Mouse (Mus musculus) G1E-ER4 (cell line): ENCODE results near the gene Ap1s1. TPM values are rescaled to one million over a fixed set of nuclear protein-coding genes. Genes with fewer than 3 reads are reported as not detected.

ENCODE experiments used
- GATA1 ChIP-seq: IDR thresholded peaks from one replicate; pipeline ENCODE4 v1.8.0; 2012; ENCODE audit warnings: low read length, inconsistent platforms
- polyA plus RNA-seq: library from polyadenylated mRNA; stranded (reverse); fragments of >175 nt; gene quantifications from 2 replicates; pipeline ENCODE4 v1.2.3, GENCODE M21; 2012

Ap1s1 gene
- 206 and 279 TPM in 2 replicates for polyA plus RNA-seq

- no peak for TF ChIP-seq GATA1
These were observed at the start of gene Ap1s1 for GRCm38 (mm10) chr5:137045402-137046323. Gene Ap1s1 (minus strand): TSS chr5:137046135.

- TF ChIP-seq GATA1 = no peak
These were observed 49.2 kb upstream of the Ap1s1 start for GRCm38 (mm10) chr5:137095135-137095534.

- TF ChIP-seq GATA1 = no peak
These were observed 47.8 kb upstream of the Ap1s1 start for GRCm38 (mm10) chr5:137093720-137094119.

DNA sequence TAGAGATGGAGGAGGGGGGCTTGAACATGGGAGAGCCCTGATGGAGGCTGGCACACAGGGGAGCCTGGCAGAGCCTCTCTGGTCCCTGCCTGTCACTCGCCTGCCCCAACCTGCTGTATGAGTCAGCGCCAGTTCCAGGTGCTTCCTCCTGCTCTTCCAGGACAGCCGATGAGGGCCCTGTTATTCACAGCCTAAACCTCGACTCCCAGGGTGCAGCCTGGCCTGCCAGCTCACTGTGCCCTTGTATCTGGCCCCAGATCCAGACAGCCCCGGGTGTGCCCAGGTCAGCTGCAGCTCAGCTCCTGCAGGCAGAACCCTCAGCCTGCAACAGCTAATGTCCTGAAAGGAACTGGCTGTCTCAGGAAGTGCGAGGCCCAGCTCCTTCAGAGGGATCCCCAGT, 45.6 kb upstream of the Ap1s1 start:
- no peak for TF ChIP-seq GATA1

- no peak for TF ChIP-seq GATA1
These were observed 44.9 kb upstream of the Ap1s1 start for GRCm38 (mm10) chr5:137090870-137091269.

DNA sequence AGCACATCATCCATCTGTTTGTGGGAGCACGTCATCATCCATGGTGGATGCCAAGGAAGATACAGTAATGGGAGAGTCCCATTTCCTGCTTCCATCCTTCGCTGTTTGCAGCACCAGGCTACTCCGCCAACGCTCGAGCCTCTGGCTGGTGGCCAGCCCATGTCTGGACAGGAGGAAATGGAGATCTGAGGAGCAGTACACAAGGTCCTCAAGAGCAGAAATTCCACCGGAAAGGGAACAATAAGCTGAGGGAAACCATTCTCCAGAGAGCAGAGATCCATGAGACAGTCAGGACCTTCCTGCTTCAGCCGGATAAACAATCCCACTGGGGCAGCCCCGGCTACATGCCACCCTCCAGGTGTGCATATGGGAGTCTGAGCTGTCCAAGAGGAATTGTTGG, 41.5 kb upstream of the Ap1s1 start:
- no peak for TF ChIP-seq GATA1

GRCm38 (mm10) chr5:137085731-137086130, 39.8 kb upstream of the Ap1s1 start:
- TF ChIP-seq GATA1 = no peak

GRCm38 (mm10) chr5:137085021-137085420, 39.1 kb upstream of the Ap1s1 start:
- TF ChIP-seq GATA1 = no peak

- no peak for TF ChIP-seq GATA1
These were observed 37.1 kb upstream of the Ap1s1 start for GRCm38 (mm10) chr5:137083051-137083450.

DNA sequence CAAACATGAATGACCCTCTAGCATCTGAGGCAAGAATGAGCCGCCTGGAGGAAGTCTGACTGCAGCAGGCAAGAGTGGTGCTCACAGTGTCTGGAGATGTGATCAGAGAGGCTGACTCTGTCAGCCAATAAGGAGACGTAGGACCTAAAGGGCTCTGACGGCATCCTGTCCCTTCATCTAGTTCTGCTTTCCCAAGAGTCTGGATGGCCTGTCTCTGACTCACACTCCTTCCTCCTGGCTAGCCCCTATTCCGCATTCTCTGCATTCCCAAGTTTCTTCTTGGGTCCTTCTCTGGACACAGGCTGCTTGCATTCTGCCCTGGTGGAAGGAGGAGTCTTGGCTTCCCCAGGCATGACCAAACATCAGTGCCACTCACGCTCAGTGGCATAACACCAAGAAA, 33.9 kb upstream of the Ap1s1 start:
- no peak for TF ChIP-seq GATA1

GRCm38 (mm10) chr5:137078616-137079015, 32.7 kb upstream of the Ap1s1 start:
- TF ChIP-seq GATA1 = no peak

DNA sequence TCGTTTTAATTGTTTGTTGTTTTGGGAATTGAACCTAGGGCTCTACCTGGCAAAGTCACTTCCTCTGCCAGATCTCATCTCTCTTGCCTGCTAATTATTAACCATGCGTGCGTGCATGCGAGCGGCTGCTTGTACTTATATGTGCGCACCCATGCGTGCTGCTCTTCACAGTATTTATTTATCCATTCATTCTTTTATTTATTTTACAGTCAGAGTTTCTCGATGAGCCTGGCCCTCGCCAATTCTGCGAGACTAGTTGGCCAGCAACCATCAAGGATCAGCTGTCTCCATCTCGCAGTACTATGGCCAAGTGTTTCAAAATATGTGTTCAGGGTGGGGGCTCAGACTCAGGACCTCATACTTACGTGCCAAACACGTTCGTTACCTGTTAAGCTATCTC, 32.1 kb upstream of the Ap1s1 start:
- TF ChIP-seq GATA1 = no peak

GRCm38 (mm10) chr5:137077187-137077586, 31.3 kb upstream of the Ap1s1 start:
- no peak for TF ChIP-seq GATA1

GRCm38 (mm10) chr5:137076191-137076930, 30.4 kb upstream of the Ap1s1 start:
- no peak for TF ChIP-seq GATA1

DNA sequence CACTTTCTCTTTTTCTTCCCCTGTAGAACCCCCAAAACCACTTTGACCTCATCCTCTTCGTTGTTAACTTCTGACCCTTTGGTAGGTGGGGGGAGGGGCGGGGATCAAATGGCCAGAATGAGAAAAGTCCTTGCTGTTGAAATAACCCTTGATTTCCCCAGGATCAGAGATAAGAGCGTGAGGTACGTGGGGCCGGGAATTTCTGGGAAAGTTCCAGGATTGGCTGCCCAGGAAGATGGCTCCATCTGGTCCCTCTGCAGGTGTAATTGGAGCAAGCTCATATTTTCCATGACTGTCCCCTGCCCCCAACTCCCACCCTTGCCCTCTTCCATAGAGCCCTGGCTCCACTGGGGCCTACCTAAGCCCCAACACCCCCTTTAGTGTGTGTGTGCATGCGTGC, 29.8 kb upstream of the Ap1s1 start:
- TF ChIP-seq GATA1 = no peak

DNA sequence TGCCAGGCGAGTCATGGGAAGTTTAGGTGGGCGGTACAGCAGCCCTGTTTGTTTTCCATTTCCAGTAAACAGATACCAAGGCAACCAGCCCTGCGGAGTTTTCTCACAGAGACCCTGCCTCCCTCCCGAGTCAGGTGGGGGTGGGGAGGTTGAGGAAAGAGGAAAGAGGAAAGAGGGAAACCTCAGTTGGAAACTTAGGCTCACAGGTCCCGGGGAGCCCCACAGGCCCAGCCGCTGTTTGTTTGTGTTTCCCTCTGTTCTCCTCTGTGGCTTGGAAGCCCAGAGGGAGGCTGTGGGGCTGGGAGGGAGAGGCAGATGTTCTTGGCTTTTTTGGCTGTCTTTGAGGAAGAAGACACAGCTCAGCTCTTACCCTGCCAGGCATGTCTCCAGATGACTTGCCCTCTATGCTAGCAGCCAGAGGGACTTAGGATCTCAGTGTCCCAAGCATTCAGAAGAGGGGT, 28.3 kb upstream of the Ap1s1 start:
- no peak for TF ChIP-seq GATA1
